Mouse (Mus musculus) stomach, postnatal 0 days (tissue): ENCODE results near the gene Igdcc3. TPM values are rescaled to one million over a fixed set of nuclear protein-coding genes. Genes with fewer than 3 reads are reported as not detected.
"Not testable (repeated sequence)": the region's sequence is repeated elsewhere in the genome, so short reads cannot be mapped to it uniquely, and the experiment has no call there.

Experiments
- ATAC-seq: fragments of 200-750 bp; cut with Nextera tagmentation; 2 replicates; pipeline ENCODE4 v1.8.0; 2017; ENCODE audit not compliant: low FRiP score, low TSS enrichment
- DNase-seq: peaks from one replicate; pipeline ENCODE4 v3.0.0-alpha.2; 2016; ENCODE audit warnings: low spot score
- H3K27ac ChIP-seq: fragments of 300-500 bp; sonication (generic); replicated peaks from 2 replicates; pipeline ENCODE4 v1.5.1; 2014; ENCODE audit warnings: mild to moderate bottlenecking, control low read depth
- H3K27me3 ChIP-seq: fragments of 300-500 bp; sonication (generic); 2 replicates; pipeline ENCODE4 v1.6.1; 2014; ENCODE audit warnings: low read length; ENCODE audit not compliant: control insufficient read depth, insufficient read depth
- H3K36me3 ChIP-seq: fragments of 300-500 bp; sonication (generic); 2 replicates; pipeline ENCODE4 v1.6.1; 2014; ENCODE audit warnings: low read length, mixed read lengths; ENCODE audit not compliant: control insufficient read depth, insufficient read depth
- H3K4me1 ChIP-seq: fragments of 300-500 bp; sonication (generic); replicated peaks from 2 replicates; pipeline ENCODE4 v1.6.1; 2014; ENCODE audit warnings: antibody characterized with exemption; ENCODE audit not compliant: control insufficient read depth, insufficient read depth
- H3K4me2 ChIP-seq: fragments of 300-500 bp; sonication (generic); replicated peaks from 2 replicates; pipeline ENCODE4 v1.6.1; 2014; ENCODE audit warnings: low read depth, mild to moderate bottlenecking, control low read depth, moderate library complexity
- H3K4me3 ChIP-seq: fragments of 300-500 bp; sonication (generic); 2 replicates; pipeline ENCODE4 v1.5.1; 2014; ENCODE audit warnings: low read depth, low read length, control low read depth
- H3K9ac ChIP-seq: fragments of 300-500 bp; sonication (generic); 2 replicates; pipeline ENCODE4 v1.6.1; 2014; ENCODE audit warnings: mild to moderate bottlenecking, low read length, control low read depth, mixed read lengths
- H3K9me3 ChIP-seq: fragments of 300-500 bp; sonication (generic); 2 replicates; pipeline ENCODE4 v1.6.1; 2016; ENCODE audit warnings: low read length; ENCODE audit not compliant: control insufficient read depth
- CTCF ChIP-seq: IDR thresholded peaks from 2 replicates; pipeline ENCODE4 v1.5.1; 2016; ENCODE audit warnings: antibody characterized with exemption, low read depth, mild to moderate bottlenecking, moderate library complexity
- EP300 ChIP-seq: optimal IDR thresholded peaks from 2 replicates; pipeline ENCODE3; 2016; ENCODE audit warnings: antibody characterized with exemption
- WGBS: fragments of 180-500 bp; shearing (Covaris S2); extraction: QIAGEN DNeasy Blood & Tissue Kit; methylation state at CpG from one replicate; pipeline ENCODE4 v1.1.7; 2014; 5-methylcytosine and 5-hydroxymethylcytosine counted together
- polyA plus RNA-seq: library from polyadenylated mRNA; unstranded; fragments of >200 nt; fragmentation: Nextera tagmentation; extraction: Ambion mirVana; gene quantifications from 2 replicates; pipeline ENCODE4 v1.2.1, GENCODE M21; 2015

Gene Igdcc3
- polyA plus RNA-seq, 1 experiment from 2014 or later, result 0.32 TPM

- H3K4me1 ChIP-seq, result 0 out of 2 replicates have a peak, but pooled peaks cover 3% of the 10 kb centered on the region
- peak overlapping the region; percentile 75 for H3K9ac ChIP-seq
- peak; percentile 97 for DNase-seq
- H3K36me3 ChIP-seq, result no peaks in the 10 kb centered on the region
- peak overlapping the region; percentile 96 for H3K27ac ChIP-seq
- WGBS, result under 1% methylated on average over 55 of the region's 59 CpGs
- H3K27me3 ChIP-seq, result no peaks in the 10 kb centered on the region
- H3K4me2 ChIP-seq, result peak overlapping the region; percentile 96
- peak; percentile 61 for TF ChIP-seq CTCF
- peak; percentile 70 for TF ChIP-seq EP300
- peak overlapping the region; percentile 61 for H3K4me3 ChIP-seq
- peak; percentile 93 for ATAC-seq
- no peaks in the 10 kb centered on the region for H3K9me3 ChIP-seq
These were observed 73.9 kb downstream of the Igdcc3 start for GRCm38 (mm10) chr9:65214778-65215493.

DNA sequence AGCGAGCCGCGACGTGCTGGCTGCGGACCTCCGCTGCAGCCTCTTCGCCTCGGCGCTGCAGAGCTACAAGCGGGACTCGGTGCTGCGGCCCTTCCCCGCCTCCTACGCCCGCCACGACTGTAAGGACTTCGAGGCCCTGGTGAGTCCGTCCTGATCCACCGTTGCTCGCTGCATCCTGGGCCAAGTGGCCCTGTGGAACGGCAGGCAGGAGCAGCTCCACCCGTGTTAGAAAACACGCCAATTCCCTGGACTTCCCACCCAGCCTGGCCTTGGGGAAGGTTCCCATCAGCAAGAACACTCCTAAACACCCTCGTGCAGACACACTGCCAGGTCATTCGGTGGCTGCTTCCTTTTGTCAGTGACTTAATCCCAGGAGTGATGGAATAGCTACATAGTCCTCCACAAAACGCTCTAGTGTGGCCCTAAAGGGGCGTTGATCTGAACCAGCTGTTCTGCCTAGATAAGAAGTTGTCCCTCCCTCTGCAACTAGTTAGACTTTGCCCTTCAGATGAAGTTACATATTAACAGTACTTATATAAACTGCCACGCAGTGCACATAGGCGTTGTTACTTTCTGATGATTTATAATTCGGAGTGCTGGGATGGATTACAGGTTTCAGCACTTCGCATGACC is 74.6 kb downstream of the Igdcc3 start:
- Histone ChIP-seq H3K36me3 (no peaks in the 10 kb centered on the region), H3K9ac (peak overlapping the region; percentile 75)
- ATAC-seq, result peak; percentile 79

GRCm38 (mm10) chr9:65216972-65217371 is 76.0 kb downstream of the Igdcc3 start:
- no peak for TF ChIP-seq CTCF
- no peak for TF ChIP-seq EP300
- H3K4me1 ChIP-seq, result 0 out of 2 replicates have a peak, but pooled peaks cover 3% of the 10 kb centered on the region
- H3K4me3 ChIP-seq, result no peak overlapping the region
- no peak overlapping the region for H3K27ac ChIP-seq
- WGBS, result 43% methylated on average over 8 of the region's 8 CpGs
- H3K9ac ChIP-seq, result no peak overlapping the region
- no peaks in the 10 kb centered on the region for H3K27me3 ChIP-seq
- H3K36me3 ChIP-seq, result no peaks in the 10 kb centered on the region
- DNase-seq (no peak), ATAC-seq (no peak)
- H3K9me3 ChIP-seq, result no peaks in the 10 kb centered on the region
- no peak overlapping the region for H3K4me2 ChIP-seq

More for the DNA sequence above, 74.6 kb downstream of the Igdcc3 start:
- no peaks in the 10 kb centered on the region for H3K9me3 ChIP-seq
- H3K4me1 ChIP-seq, result 0 out of 2 replicates have a peak, but pooled peaks cover 3% of the 10 kb centered on the region
- TF ChIP-seq EP300 (no peak), CTCF (no peak)
- peak overlapping the region; percentile 96 for H3K27ac ChIP-seq
- peak; percentile 75 for DNase-seq
- H3K4me3 ChIP-seq, result peak overlapping the region; percentile 61
- H3K27me3 ChIP-seq, result no peaks in the 10 kb centered on the region
- H3K4me2 ChIP-seq, result peak overlapping the region; percentile 96
- 3% methylated on average over 31 of the region's 31 CpGs for WGBS

- no peak overlapping the region for H3K9ac ChIP-seq
- no peaks in the 10 kb centered on the region for H3K36me3 ChIP-seq
- H3K4me1 ChIP-seq, result 0 out of 2 replicates have a peak, but pooled peaks cover 3% of the 10 kb centered on the region
- H3K4me2 ChIP-seq, result no peak overlapping the region
- no peaks in the 10 kb centered on the region for H3K27me3 ChIP-seq
- no peak for ATAC-seq
- no peak for TF ChIP-seq EP300
- no peak for TF ChIP-seq CTCF
- no peak for DNase-seq
- H3K4me3 ChIP-seq, result no peak overlapping the region
- WGBS, result 59% methylated on average over 6 of the region's 6 CpGs
- H3K27ac ChIP-seq, result peak overlapping the region; percentile 45; the same call in 1 of the 2 replicates
- H3K9me3 ChIP-seq, result no peaks in the 10 kb centered on the region
These were observed 76.7 kb downstream of the Igdcc3 start for GRCm38 (mm10) chr9:65217661-65218060.

DNA sequence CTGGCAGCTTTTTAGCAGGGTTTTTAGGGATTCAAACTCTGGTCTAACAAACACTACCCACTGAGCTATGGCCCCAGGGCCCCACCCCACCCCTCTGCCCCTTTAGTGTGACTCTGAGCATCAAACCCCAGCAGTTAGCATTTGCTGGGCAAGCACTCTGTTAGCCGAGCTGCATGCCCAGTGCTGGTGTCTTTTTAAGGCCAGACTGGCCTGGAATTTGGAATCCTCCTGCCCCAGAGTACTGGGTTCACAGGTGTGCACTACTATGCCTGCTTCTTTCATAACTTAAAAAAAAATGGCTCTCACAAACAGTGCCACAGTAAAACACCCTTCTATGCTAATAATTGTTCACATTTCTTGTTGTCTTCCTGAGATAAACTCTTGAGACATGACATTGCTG is 77.9 kb downstream of the Igdcc3 start:
- Histone ChIP-seq H3K4me3 (no peak overlapping the region), H3K27me3 (no peaks in the 10 kb centered on the region), H3K27ac (no peak overlapping the region), H3K4me2 (no peak overlapping the region), H3K9ac (no peak overlapping the region), H3K9me3 (no peaks in the 10 kb centered on the region), H3K36me3 (no peaks in the 10 kb centered on the region), H3K4me1 (0 out of 2 replicates have a peak, but pooled peaks cover 3% of the 10 kb centered on the region)
- ATAC-seq (no peak), DNase-seq (no peak)
- TF ChIP-seq EP300, result no peak
- TF ChIP-seq CTCF, result no peak
- 90% methylated on average over 1 of the region's 1 CpGs for WGBS

- not testable (repeated sequence) for ATAC-seq
- TF ChIP-seq CTCF, result peak; percentile 50
These were observed 79.4 kb downstream of the Igdcc3 start for GRCm38 (mm10) chr9:65220398-65220797.

More at GRCm38 (mm10) chr9:65220398-65220797, 79.4 kb downstream of the Igdcc3 start:
- H3K27ac ChIP-seq, DNase-seq, H3K36me3 ChIP-seq, H3K4me1 ChIP-seq, H3K4me3 ChIP-seq, H3K4me2 ChIP-seq, H3K27me3 ChIP-seq, H3K9ac ChIP-seq, H3K9me3 ChIP-seq: not testable (repeated sequence)
- 45% methylated on average over 3 of the region's 3 CpGs for WGBS
